Mouse (Mus musculus) neural tube, embryonic 14.5 days (tissue): ENCODE results near the gene Fam98b. TPM values are rescaled to one million over a fixed set of nuclear protein-coding genes. Genes with fewer than 3 reads are reported as not detected.

Source experiments
- ATAC-seq: fragments of 200-750 bp; cut with Nextera tagmentation; 2 replicates; pipeline ENCODE4 v1.8.0; 2017; ENCODE audit warnings: low read depth, mild to moderate bottlenecking, moderate TSS enrichment, moderate library complexity
- H3K27ac ChIP-seq: fragments of 300-500 bp; sonication (generic); 2 replicates; pipeline ENCODE4 v1.5.1; 2014; ENCODE audit warnings: low read depth, mild to moderate bottlenecking, control low read depth, low read length, moderate library complexity, mixed read lengths
- H3K27me3 ChIP-seq: fragments of 300-500 bp; sonication (generic); 2 replicates; pipeline ENCODE4 v1.6.1; 2014; ENCODE audit warnings: low read length; ENCODE audit not compliant: control insufficient read depth, insufficient read depth
- H3K36me3 ChIP-seq: fragments of 300-500 bp; sonication (generic); 2 replicates; pipeline ENCODE4 v1.6.1; 2014; ENCODE audit warnings: low read length, mixed read lengths; ENCODE audit not compliant: control insufficient read depth, insufficient read depth
- H3K4me1 ChIP-seq: fragments of 300-500 bp; sonication (generic); 2 replicates; pipeline ENCODE4 v1.6.1; 2014; ENCODE audit warnings: low read length; ENCODE audit not compliant: control insufficient read depth, insufficient read depth
- H3K4me2 ChIP-seq: fragments of 300-500 bp; sonication (generic); 2 replicates; pipeline ENCODE4 v1.6.1; 2014; ENCODE audit warnings: mild to moderate bottlenecking, low read depth, low read length, control low read depth
- H3K4me3 ChIP-seq: fragments of 300-500 bp; sonication (generic); 2 replicates; pipeline ENCODE4 v1.5.1; 2014; ENCODE audit warnings: low read depth, low read length, control low read depth, mixed read lengths
- H3K9ac ChIP-seq: fragments of 300-500 bp; sonication (generic); replicated peaks from 2 replicates; pipeline ENCODE4 v1.6.1; 2014; ENCODE audit warnings: low read depth, mild to moderate bottlenecking, control low read depth, low read length, mixed read lengths
- H3K9me3 ChIP-seq: fragments of 300-500 bp; sonication (generic); 2 replicates; pipeline ENCODE4 v1.6.1; 2016; ENCODE audit warnings: low read length; ENCODE audit not compliant: control insufficient read depth
- WGBS: fragments of 180-500 bp; shearing (Covaris S2); extraction: QIAGEN DNeasy Blood & Tissue Kit; methylation state at CpG from one replicate; pipeline ENCODE4 v1.1.7; 2014; 5-methylcytosine and 5-hydroxymethylcytosine counted together
- polyA plus RNA-seq: library from polyadenylated mRNA; unstranded; fragments of >200 nt; fragmentation: Nextera tagmentation; extraction: Ambion mirVana; gene quantifications from 2 replicates; pipeline ENCODE4 v1.2.1, GENCODE M21; 2014

Gene Fam98b
- polyA plus RNA-seq, 1 experiment from 2014 or later, result 13.5 TPM

DNA sequence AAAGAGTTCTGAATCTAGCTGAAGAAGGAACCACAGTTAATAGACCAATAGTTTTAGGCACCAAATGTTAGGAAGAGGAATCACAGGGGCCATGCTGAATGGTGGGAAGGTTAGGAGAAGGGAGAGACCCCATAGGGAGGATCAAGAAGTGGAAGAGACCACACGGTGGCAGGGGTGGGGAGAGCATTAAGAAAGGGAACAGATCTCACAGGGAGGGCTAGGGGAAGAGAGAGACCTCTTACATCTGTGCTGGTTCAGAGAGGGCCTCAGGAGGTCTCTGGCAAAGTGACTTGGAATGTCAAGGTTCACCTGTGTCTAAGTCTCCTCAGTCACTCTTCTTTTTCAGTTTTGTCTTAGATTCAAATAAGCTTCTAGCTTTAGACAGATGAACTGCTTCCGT is 62.5 kb downstream of the Fam98b start:
- WGBS, result 66% methylated on average over 2 of the region's 2 CpGs
- Histone ChIP-seq H3K36me3 (no peaks in the 10 kb centered on the region), H3K4me3 (no peak overlapping the region), H3K4me1 (no peaks in the 10 kb centered on the region), H3K9me3 (no peaks in the 10 kb centered on the region), H3K27me3 (no peaks in the 10 kb centered on the region), H3K27ac (no peak overlapping the region), H3K9ac (no peak overlapping the region), H3K4me2 (no peak overlapping the region)
- ATAC-seq, result no peak

DNA sequence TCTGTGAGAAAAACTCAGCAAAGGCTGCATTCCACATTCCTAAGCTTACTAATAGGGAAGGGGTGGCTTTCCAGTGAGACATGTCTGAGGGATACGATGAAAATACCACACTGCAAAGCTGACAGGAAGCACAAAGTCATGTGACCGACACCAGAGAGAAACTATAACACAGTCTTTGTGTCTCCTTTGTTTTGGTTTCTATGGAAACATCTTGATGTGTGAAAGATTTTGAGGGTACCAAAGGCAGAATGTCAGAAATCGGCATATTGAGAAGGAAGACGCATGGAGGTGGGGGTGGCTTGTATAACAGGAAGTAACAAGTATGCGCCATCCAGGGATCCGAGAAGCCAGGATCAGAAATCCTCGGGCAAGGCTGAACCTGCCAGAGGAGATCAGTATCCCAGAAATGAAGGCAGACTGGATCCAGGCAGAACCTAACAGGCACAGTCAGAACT is 62.9 kb downstream of the Fam98b start:
- H3K36me3 ChIP-seq, result no peaks in the 10 kb centered on the region
- no peaks in the 10 kb centered on the region for H3K9me3 ChIP-seq
- H3K27me3 ChIP-seq, result no peaks in the 10 kb centered on the region
- WGBS, result 57% methylated on average over 7 of the region's 7 CpGs
- ATAC-seq, result 0 out of 2 replicates have a peak, but pooled peaks have one; percentile 2
- H3K4me1 ChIP-seq, result no peaks in the 10 kb centered on the region
- H3K4me3 ChIP-seq, result no peak overlapping the region
- H3K9ac ChIP-seq, result no peak overlapping the region
- no peak overlapping the region for H3K4me2 ChIP-seq
- no peak overlapping the region for H3K27ac ChIP-seq

DNA sequence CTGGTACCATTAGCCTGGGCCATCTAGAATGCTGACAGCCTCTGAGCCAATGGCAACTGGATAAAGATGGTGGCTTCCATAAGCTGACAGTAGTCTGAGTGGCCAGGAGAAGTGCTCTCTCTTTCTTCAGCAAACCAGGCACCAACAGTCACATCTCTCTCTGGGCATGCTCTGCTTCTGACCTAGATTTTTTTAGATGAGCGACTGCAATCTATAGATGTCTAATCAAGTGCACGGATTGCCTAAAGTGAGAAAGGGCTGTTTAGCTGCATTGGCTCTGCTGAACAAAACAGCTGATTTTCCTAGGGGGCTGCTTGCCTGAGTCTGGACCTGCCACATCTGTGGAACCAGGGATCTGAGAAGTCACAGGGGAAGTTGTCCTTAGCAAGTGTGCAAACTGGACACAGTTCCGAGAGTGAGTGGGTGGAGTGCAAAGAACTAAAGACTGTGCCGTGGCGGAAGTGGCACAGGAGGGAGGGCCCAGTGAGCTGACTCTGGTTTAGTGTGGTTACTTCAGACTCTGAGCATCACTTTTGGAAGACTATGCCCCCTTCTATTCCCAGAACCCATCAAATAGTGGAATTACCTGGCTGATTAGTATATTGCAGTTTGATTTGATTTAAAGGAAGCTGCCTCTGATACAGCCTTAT is 64.2 kb downstream of the Fam98b start:
- Histone ChIP-seq H3K9me3 (no peaks in the 10 kb centered on the region), H3K36me3 (no peaks in the 10 kb centered on the region), H3K27me3 (no peaks in the 10 kb centered on the region), H3K9ac (no peak overlapping the region), H3K4me2 (no peak overlapping the region), H3K4me3 (no peak overlapping the region), H3K27ac (no peak overlapping the region), H3K4me1 (no peaks in the 10 kb centered on the region)
- no peak for ATAC-seq
- WGBS, result 82% methylated on average over 5 of the region's 5 CpGs

DNA sequence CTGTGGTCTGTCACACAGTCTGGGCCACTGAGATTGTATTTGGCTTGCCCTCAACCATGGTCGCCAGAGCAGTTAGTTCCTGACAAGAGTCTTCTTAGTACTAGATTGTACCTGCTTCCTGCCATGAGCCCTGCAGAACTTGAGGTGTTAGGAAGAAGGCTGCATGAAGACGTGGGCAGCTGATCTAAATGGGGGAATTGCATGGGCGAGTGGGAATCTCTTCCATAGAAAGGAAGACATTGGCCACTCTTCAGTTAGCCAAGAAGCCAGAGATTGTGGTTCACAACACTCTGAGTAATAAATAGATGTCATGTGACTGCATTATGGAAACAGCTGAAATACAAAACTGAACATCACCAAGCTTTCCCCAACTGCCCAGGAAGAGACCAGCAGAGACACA is 69.5 kb downstream of the Fam98b start:
- 89% methylated on average over 3 of the region's 3 CpGs for WGBS
- H3K36me3 ChIP-seq, result no peaks in the 10 kb centered on the region
- H3K4me3 ChIP-seq, result no peak overlapping the region
- H3K4me2 ChIP-seq, result no peak overlapping the region
- H3K27ac ChIP-seq, result no peak overlapping the region
- ATAC-seq, result no peak
- no peaks in the 10 kb centered on the region for H3K4me1 ChIP-seq
- no peaks in the 10 kb centered on the region for H3K27me3 ChIP-seq
- H3K9ac ChIP-seq, result no peak overlapping the region
- H3K9me3 ChIP-seq, result no peaks in the 10 kb centered on the region

Other genes starting within 250 kb of the Fam98b start
- gene Spred1, start 128.4 kb upstream of the Fam98b start, polyA plus RNA-seq, result 16.0 and 20.8 TPM in 2 replicates
- 2.1 and 2.4 TPM in 2 replicates for gene Rasgrp1, start 93.3 kb downstream of the Fam98b start, polyA plus RNA-seq